7 mouse cellular contexts compared by ENCODE assay signal in the genomic region with DNA sequence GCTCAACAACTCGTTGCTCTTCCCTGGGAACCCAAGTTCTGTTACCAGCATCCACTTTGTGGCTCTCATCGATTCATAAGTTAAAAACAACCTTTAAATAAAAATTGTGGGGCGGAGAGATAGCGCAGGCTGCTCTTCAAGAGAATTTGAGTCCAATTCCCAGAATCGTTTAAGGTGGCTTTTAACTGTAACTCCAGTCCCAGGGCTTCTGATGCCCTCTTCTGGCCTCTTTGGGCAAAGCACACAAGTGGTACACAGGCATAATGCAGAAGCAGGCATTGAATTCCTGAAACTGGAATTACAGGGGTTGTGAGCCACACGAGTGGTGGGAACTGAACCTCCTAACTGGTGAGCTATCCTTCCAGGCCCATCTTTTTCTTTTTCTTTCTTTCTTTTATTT. TPM values are rescaled to one million over a fixed set of nuclear protein-coding genes. Genes with fewer than 3 reads are reported as not detected.
DNase-seq lines count a peak whose midpoint lies in the region; ATAC-seq and TF ChIP-seq lines count a peak whose summit lies in the region.

No protein-coding gene starts in this region.

- H3K79me2 ChIP-seq in CH12.LX (replicated peaks; ENCODE audit: control insufficient read depth, extremely low read depth, insufficient read depth, poor library complexity, severe bottlenecking), result no peaks in the 10 kb centered on the region

- H3K36me3 ChIP-seq in kidney, embryonic 15.5 days, result no peaks in the 10 kb centered on the region
- no peaks in the 10 kb centered on the region for H3K36me3 ChIP-seq in CH12.LX (replicated peaks in 1 of 2; ENCODE audit: control insufficient read depth in 1 of 2, insufficient read depth in 1 of 2, low read length in 1 of 2)

- H3K4me1 ChIP-seq in kidney, embryonic 15.5 days, result peaks cover 23% of the 10 kb centered on the region
- peaks cover 6 to 30% of the 10 kb centered on the region in 2 experiments for H3K4me1 ChIP-seq in CH12.LX (ENCODE audit: control insufficient read depth in 1 of 2, insufficient read depth in 2 of 2)

- in situ Hi-C loops in CH12.LX (cut with MboI; ENCODE audit: low pct_ligation_motif_present, low pct_unique_long_range_greater_than_20kb, low sequenced_read_pairs), result loop anchor here (5.0 to 10.0 kb wide), 2 partner anchors 272 to 475 kb away; a partner anchor contains a TSS

- no peak overlapping the region for H3K9ac ChIP-seq in kidney, embryonic 15.5 days
- no peak overlapping the region for H3K9ac ChIP-seq in CH12.LX (ENCODE audit: insufficient read depth, low read depth)

- H3K4me2 ChIP-seq in kidney, embryonic 15.5 days, result no peak overlapping the region
- H3K4me2 ChIP-seq in CH12.LX (ENCODE audit: insufficient read depth, low read depth, poor library complexity, severe bottlenecking), result no peak overlapping the region

- 0 out of 2 replicates have a peak, but pooled peaks cover 3% of the 10 kb centered on the region for H3K9me3 ChIP-seq in kidney, embryonic 15.5 days (replicated peaks)
- no peaks in the 10 kb centered on the region for H3K9me3 ChIP-seq in CH12.LX (replicated peaks; ENCODE audit: low read length)

- TF ChIP-seq RAD21 in CH12.LX (IDR thresholded peaks at IDR 0.05; ENCODE audit: low read depth, low read length), result peak; percentile 65

- dilution Hi-C loops in CH12.LX (cut with MboI; ENCODE audit: extremely low pct_ligation_motif_present, extremely low pct_unique_long_range_greater_than_20kb, low sequenced_read_pairs), result no loop called here

- WGBS in kidney, embryonic 15.5 days, result 68% methylated on average over 6 of the region's 6 CpGs

- TF ChIP-seq CTCF in CH12.LX (conservative IDR thresholded peaks at IDR 0.05 in 1 of 2, IDR thresholded peaks at IDR 0.05 in 1 of 2; ENCODE audit: low read depth in 2 of 2, low read length in 2 of 2), result peak; percentile 42 to 67; a peak in 3 of 4 replicates

- H3K27ac ChIP-seq in kidney, embryonic 15.5 days, result no peak overlapping the region
- H3K27ac ChIP-seq in CH12.LX (ENCODE audit: insufficient read depth, low read depth), result no peak overlapping the region

- no peak for TF ChIP-seq EP300 in CH12.LX (IDR thresholded peaks at IDR 0.05; ENCODE audit: low read length)

- peak; percentile 72 for DNase-seq in kidney, adult 18-20 months
- DNase-seq in CH12.LX (ENCODE audit: extremely low read depth) (peak; percentile 46), ZHBTc4 (ENCODE audit: low read depth, low spot score) (peak; percentile 74)
- peak; percentile 83 for DNase-seq in induced T-regulatory cell, adult 2 months (ENCODE audit: low read depth)
- peak; percentile 70 for DNase-seq in lung, postnatal 25 days (ENCODE audit: low spot score)
- peak; percentile 68 for DNase-seq in thymus, postnatal 0 days (ENCODE audit: low spot score)

- H3K4me3 ChIP-seq in kidney, embryonic 15.5 days (replicated peaks), result no peak overlapping the region
- H3K4me3 ChIP-seq in CH12.LX (replicated peaks in 1 of 3; ENCODE audit: low read depth in 2 of 3, low read length in 2 of 3, poor library complexity in 1 of 3), result no peak overlapping the region

- ATAC-seq in kidney, embryonic 15.5 days (replicated peaks; ENCODE audit: low FRiP score), result no peak

- H3K27me3 ChIP-seq in kidney, embryonic 15.5 days, result no peaks in the 10 kb centered on the region
- no peaks in the 10 kb centered on the region for H3K27me3 ChIP-seq in CH12.LX (replicated peaks)

- TF ChIP-seq POLR2A in CH12.LX (IDR thresholded peaks at IDR 0.05; ENCODE audit: low read depth, low read length), result no peak

TF ChIP-seq in CH12.LX, 34 proteins besides CTCF, POLR2A, EP300 and RAD21:
- TF ChIP-seq BHLHE40 (IDR thresholded peaks at IDR 0.05; ENCODE audit: low read depth, low read length), result no peak
- peak; percentile 43 for TF ChIP-seq SMC3 (IDR thresholded peaks at IDR 0.05; ENCODE audit: low read depth, low read length)

RNA-seq across cellular contexts. Expression of a gene that starts 40.5 kb away (rescaled TPM):
- polyA plus RNA-seq in kidney, embryonic 15.5 days (2015; fragmentation: Nextera tagmentation; extraction: Ambion mirVana), result not detected in 2 replicates
- total RNA-seq in CH12.LX (2012; rRNA removed), result not detected in 2 replicates
- not detected in 2 replicates for total RNA-seq in CH12.LX (2014; rRNA removed)
- polyA plus RNA-seq in CH12.LX (2012; ENCODE audit: insufficient read length, low read depth), result not detected in 2 replicates
- polyA plus RNA-seq in thymus, postnatal 0 days (2015; fragmentation: Nextera tagmentation; extraction: Ambion mirVana), result not detected in 2 replicates
